Mouse (Mus musculus): ENCODE measurements around the gene Gm20662. TPM values are rescaled to one million over a fixed set of nuclear protein-coding genes. Genes with fewer than 3 reads are reported as not detected.

Gene Gm20662
- 0.93 and 1.1 TPM in 2 replicates for polyA plus RNA-seq (2012; rRNA removed)

DNA sequence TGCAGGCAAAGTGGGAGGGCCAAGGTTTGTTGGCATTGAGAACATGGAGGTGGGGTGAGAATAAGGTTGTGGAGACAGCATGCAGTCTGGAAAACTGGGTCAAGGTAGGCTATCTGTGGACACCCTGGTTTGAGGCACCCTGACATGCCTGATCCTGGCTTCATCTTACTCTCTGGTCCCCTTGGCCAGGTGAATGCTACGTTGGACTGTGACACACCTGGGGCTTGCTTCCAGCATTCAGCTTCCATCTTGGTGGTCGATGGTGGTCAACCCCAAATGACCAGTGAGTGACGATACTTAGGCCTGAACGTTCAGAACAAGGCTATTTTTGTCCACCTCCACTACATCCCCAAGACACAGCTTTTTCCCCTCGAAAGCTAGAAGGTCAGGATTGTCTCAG lies at the start of gene Gm20662:
TSS of gene Gm20662 (plus strand) at position 301 of the 400 bp plus-strand sequence.

DNA sequence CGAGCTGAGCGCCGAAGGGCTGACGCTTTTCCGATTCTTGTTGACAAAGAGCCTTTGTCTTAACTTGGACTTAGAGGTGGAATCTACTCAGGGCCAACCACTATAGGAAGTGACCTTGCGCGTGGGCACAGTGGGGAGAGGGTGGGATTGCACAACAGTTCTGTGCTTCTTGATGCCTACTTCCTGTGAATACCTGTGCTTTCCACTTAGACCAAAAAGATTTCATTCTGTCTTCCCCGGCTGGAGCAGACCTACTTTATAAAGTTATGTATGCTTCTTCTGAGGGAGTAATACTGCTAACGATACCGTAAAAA lies 46.3 kb upstream of the Gm20662 start, which contains the start of gene Traip:
TSS of gene Traip (plus strand) at position 215 of the 314 bp plus-strand sequence.

DNA sequence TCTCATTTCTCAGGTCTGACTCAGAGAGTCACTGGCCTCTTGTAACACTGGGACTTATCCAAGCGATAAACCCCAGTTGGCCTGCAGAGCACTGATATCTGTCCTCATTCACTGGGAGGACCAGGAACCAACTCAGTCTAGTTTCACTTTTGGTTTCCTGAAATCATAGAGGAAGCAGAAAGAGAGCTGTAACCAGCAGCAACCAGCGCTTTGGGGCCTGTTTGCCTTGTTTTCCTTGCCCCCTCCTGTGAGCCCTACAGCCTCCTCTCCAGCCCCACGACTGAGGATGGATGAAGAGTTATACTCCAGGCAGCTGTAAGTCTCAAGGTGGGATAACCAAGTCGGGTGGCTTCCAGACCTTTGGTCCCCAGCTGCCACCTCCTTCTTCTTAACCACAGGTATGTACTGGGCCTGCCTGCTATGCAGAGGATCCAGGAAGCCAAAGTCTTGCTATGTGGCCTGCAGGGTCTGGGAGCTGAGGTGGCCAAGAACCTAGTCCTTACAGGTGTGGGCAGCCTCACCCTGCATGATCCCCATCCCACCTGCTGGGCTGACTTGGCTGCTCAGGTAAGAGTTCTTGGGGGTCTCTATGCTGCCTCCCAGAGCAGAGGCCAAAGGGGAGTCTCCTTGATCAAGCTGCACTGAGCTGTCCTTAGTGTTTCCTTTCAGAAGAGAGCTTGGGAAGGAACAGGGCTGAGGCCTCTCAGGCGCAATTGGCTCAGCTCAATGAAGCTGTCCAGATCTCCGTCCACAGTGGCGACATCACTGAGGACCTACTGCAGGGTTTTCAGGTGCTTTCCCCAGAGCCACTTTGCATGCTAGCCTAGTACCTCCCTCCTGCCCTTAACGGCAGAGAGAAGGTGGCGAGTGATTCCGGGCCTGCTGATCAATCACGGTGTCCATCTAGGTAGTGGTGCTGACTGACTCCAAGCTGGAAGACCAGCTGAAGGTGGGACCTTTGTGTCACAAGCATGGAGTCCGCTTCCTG lies 20.5 kb upstream of the Gm20662 start, which contains the start of gene Uba7:
TSS of gene Uba7 (plus strand) at position 107 of the 988 bp plus-strand sequence.

DNA sequence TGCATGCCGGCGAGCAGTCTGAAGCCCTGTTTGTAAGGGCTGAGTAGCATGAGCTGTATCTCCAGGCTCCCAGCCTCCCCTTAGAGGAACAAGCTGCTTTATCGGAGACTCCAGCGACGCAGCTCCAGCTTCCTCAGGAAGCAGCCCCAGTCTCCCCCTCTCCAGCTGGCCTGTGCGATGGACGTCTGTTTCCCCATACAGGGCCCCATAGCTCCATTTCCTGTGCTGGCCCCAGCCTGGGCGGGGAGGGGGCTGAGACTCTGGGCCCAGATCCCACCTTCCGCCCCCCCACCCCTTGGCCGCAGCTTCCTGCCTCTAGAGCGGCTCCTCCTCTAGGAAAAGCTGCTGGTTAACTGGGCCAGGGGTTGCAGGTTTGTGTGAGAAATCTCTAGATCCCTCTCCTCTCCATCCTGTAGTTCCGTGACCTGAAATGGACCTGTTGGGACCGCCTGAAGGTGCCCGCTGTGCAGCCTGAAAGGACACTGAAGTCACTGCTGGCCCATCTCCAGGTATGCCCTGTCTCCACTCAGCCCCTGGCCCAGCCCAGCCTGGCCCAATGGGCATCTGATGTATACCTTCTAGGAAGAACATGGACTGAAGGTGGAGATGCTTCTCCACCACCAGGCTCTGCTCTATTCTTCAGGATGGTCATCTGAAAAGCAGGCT lies 13.3 kb upstream of the Gm20662 start, which contains the start of gene Gm20661:
TSS of gene Gm20661 (plus strand) at position 378 of the 666 bp plus-strand sequence.

DNA sequence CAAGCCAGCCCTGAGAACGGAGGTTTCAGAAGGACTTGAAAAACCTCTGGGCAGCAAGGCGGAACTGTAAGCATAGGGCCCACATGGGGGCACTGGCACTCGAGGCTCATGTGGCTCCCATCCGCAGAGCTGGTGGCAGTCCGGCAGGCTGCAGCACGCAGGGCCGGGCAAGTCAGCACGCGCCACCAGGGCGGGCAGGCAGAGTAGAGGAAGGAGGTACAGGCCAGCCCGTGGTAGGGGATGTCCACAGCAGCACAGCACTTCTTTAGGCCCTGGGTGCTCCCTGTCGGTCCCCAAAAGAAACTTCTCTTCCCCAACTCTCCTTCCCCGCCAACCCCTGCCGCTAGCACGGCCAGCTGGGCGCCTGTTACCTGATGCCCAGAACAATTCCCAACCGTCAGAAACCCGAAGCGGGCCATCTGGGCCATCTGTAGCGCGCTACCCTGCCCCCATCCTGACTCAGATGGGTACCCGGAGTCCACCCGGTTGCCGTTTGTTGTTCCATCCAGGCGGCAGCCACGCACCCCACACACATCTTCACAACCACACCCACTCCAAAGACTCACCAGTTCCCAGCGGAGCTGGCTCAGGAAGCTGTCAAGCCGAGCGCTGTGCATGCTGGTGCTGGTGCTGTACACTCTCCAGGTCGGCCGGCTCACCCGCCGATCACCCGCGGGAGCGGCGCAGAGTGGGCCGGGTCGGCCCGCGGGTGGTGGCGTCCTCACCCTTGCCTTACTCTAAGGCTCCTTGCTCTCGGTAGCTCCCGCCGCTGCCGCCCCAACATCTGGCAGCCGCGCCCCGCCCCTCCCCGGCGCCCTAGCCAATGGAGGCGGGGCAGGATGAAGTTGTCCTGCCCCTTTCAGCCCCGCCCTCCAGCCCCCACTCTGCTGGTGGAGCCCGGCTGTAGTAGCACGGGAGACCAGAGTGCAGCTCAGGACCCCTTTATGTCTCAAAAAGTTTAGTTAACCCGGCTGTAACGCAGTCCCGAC lies 10.7 kb upstream of the Gm20662 start, which contains the start of gene Inka1:
TSS of gene Inka1 (minus strand) at position 749 of the 989 bp plus-strand sequence.

DNA sequence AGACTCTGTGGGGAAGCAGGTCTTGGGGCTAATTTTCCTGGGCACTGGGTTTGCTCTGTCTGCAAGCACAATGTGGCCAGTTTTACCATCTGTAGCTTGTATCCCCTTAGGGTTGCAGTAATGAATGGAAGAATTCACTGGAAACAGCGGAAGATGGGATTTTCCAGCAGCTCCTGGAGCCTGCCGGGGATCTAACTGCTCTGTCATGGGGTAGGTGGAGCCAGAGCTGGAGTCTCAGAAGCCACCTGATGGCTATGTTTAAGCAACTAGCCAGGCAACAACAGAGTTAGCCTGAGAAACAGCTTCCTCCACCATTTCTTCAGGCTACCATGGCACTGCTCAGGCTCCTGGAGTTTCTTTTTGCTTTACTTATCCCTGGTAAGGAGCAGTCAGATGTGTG lies 4.0 kb upstream of the Gm20662 start, which contains the start of gene Cdhr4:
TSS of gene Cdhr4 (plus strand) at position 301 of the 400 bp plus-strand sequence.

DNA sequence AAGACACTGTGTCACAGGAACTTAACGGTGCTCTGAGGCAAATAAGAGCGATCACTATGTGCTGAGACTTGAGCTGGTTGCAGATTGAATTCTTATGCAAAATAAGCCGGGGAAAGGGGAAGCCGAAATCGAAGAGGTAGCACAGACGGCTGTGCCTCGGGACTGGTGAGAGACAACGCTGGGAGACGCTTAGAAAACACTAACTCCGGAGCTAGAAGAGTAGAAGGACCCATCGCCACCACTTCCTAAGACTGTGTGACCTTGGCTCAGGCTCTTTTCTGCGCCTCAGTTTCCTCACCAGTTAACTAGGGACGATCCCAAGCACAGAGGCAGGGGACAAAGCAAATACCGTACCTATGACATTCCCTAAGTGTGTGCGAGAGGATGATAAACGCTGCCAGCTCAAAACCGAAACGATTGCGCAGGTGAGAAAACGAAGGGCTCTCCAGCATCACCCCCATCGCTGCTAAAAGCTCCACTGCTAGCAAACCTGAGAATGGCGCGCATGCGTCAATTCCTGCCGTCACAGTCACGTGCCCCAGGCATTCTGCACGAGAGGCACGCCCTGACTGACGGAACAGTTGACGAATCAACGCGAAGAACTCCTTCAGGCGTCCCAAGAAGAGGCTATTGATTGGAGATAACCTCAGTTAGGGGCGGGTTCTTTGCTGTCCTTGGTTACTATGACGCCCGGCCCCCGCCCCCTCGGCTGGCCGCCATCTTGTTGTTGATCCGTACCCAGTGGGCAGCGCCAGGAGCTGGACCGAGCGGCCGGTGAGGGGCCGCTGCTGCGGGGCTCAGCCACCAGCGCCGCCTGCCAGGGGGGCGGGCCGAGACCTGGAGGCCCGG lies 6.0 kb downstream of the Gm20662 start, which contains the start of gene Ip6k1:
TSS of gene Ip6k1 (plus strand) at position 580 of the 849 bp plus-strand sequence.

DNA sequence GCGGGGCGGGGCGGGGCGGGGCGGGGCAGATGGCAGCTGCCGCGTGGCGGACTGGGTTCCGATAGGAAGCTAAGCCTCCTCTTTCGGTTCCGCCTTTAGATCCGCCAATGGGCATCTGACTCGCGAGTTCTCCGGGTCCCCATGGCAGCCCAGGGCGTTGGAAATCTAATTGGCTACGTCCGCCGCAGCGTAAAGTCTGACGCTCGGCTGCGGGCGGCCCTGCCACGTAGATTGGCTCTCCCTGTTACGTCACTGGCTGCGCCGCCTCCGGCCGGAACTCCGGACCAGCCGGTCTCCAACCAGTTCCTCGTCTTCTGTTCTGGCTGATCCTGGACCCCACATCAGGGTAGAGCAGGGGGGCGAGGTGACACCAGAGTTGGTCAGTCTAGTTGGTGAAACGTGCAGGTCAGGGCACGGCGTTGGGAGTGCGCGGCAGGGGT lies 52.9 kb downstream of the Gm20662 start, which contains the start of gene Gmppb:
TSS of gene Gmppb (plus strand) at position 227 of the 440 bp plus-strand sequence.

DNA sequence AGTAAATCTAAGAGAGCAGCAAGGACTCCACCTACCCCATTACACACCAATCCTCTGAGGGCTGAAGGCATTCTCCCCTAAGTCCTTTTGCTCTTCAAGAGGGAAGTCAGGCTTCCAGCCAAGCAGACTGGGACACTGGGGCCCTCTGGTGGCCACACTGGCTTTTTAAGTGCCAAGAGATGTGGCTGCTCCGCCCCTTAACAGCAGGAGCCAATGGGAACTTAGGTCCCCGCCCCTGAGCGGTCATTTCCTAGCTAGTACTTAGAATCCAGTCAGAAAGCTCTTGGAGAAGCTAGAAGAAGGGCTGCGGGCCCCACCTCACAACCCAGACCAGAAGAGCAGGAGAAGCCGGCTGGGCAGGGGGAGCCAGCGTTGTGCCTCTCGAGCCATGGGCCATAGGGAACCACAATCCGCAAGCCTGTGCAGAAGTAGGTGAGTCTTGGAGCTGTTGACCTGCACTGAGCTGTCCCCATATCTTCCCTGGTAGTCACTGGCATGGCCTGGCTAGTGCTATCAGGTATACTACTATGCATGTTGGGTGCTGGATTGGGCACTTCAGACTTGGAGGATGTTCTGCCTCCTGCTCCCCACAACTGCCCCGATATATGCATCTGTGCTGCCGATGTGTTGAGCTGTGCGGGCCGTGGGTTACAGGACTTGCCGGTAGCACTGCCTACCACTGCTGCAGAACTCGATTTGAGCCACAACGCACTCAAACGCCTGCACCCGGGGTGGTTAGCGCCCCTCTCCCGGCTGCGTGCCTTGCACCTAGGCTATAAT lies 56.9 kb downstream of the Gm20662 start, which contains the start of gene Amigo3:
TSS of gene Amigo3 (plus strand) at position 275 of the 780 bp plus-strand sequence.

DNA sequence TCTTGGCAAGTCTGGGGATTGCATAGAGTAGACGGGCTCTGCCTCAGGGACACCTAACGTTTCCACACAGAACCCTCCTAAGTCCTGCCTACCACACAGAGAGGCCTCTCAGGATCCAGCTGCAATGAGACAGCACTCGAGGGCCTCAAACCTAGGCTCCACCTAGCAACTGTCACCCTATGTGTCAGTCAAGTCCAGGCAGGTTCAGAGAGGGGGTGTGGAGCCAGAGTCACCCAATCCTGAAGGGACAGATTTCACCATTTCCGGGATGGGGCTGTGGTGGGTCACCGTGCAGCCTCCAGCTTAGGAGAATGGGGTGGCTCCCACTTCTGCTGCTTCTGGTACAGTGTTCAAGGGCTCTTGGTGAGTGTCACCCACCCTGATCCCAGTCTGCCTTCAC lies 84.0 kb downstream of the Gm20662 start, which contains the start of gene Mst1:
TSS of gene Mst1 (plus strand) at position 269 of the 400 bp plus-strand sequence.

DNA sequence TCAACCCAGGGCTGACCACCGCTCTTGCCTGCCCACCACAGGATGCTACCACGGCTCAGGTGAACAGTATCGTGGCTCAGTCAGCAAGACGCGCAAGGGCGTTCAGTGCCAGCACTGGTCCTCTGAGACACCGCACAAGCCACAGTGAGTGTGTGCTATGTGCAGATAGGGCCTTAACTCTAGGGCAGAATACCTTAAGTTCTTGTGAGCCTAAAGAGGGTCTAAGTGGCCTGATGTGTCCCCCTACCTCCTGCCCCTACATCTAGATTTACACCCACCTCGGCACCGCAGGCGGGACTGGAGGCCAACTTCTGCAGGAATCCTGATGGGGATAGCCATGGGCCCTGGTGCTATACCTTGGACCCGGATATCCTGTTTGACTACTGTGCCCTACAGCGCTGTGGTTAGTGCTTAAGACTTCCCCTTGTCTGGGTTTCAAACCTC lies 86.9 kb downstream of the Gm20662 start, which contains the start of gene Rnf123:
TSS of gene Rnf123 (minus strand) at position 359 of the 444 bp plus-strand sequence.

DNA sequence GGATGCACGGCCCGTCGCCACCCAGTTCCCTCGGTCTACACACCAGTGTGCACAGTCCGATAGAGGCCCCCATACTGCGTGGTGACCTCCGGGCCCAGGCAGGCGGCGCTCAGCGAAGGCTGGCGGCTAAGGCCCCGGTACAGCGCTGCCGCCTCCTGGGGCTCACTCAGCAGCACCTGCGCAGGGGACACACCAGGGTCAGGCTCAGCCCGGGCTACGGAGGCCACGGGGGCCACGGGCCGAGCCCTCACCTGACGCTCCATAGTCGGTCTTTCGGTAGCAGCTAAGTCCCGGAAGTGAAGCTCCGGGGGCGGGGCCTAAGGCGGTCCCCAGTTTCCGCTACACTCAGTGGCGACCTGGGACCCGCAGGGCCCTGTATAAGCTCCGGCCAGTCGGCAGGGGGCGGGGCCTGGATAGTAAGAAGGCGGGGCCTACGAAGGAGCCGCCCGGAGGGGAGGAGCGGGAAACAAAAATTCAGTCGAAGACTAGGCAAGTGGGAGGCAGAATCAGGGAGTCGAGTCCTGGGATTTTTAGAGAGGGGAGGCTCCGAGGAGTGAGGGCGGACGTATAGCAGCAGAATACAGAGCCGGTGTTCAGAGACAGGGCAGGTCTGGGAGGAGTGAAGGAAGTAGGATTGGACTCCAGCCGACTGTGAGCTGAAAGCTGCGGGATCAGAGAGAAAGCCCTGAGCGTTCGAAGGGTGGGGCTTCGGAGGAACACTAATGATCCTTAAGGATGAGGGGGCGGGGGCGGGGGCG lies 98.2 kb downstream of the Gm20662 start, which contains the start of gene Apeh:
TSS of gene Apeh (minus strand) at position 423 of the 758 bp plus-strand sequence.

Other genes with a start within 250 kb of the Gm20662 start
- gene Rbm5, start 225.4 kb upstream of the Gm20662 start, polyA plus RNA-seq (2012; rRNA removed), result 40.9 and 42.4 TPM in 2 replicates
- 9.4 and 10.8 TPM in 2 replicates for gene Rbm6, start 123.1 kb upstream of the Gm20662 start, polyA plus RNA-seq (2012; rRNA removed)
- gene Mon1a, start 108.2 kb upstream of the Gm20662 start, polyA plus RNA-seq (2012; rRNA removed), result 81.4 and 99.9 TPM in 2 replicates
- gene Mst1r, start 89.5 kb upstream of the Gm20662 start, polyA plus RNA-seq (2012; rRNA removed), result 114 and 117 TPM in 2 replicates
- gene Actl11, start 67.9 kb upstream of the Gm20662 start, polyA plus RNA-seq (2012; rRNA removed), result 0.02 TPM in 1 of 2 replicates, not detected in the other
- 0.03 TPM in 1 of 2 replicates, not detected in the other for gene Camkv, start 60.7 kb upstream of the Gm20662 start, polyA plus RNA-seq (2012; rRNA removed)
- gene Traip, start 46.2 kb upstream of the Gm20662 start, polyA plus RNA-seq (2012; rRNA removed), result 1.1 and 3.8 TPM in 2 replicates
- 53.4 and 66.2 TPM in 2 replicates for gene Uba7, start 20.8 kb upstream of the Gm20662 start, polyA plus RNA-seq (2012; rRNA removed)
- 0.10 TPM in 1 of 2 replicates, not detected in the other for gene Gm20661, start 13.3 kb upstream of the Gm20662 start, polyA plus RNA-seq (2012; rRNA removed)
- 4.4 and 6.8 TPM in 2 replicates for gene Inka1, start 10.5 kb upstream of the Gm20662 start, polyA plus RNA-seq (2012; rRNA removed)
- gene Cdhr4, start 3.9 kb upstream of the Gm20662 start, polyA plus RNA-seq (2012; rRNA removed), result 0.35 and 1.2 TPM in 2 replicates
- 112 and 139 TPM in 2 replicates for gene Ip6k1, start 6.2 kb downstream of the Gm20662 start, polyA plus RNA-seq (2012; rRNA removed)
- 37.4 and 38.5 TPM in 2 replicates for gene Gmppb, start 52.9 kb downstream of the Gm20662 start, polyA plus RNA-seq (2012; rRNA removed)
- 13.0 and 13.5 TPM in 2 replicates for gene Amigo3, start 56.8 kb downstream of the Gm20662 start, polyA plus RNA-seq (2012; rRNA removed)
- gene Mst1, start 84.1 kb downstream of the Gm20662 start, polyA plus RNA-seq (2012; rRNA removed), result 0.31 and 0.59 TPM in 2 replicates
- gene Rnf123, start 87.0 kb downstream of the Gm20662 start, polyA plus RNA-seq (2012; rRNA removed), result 79.7 and 82.5 TPM in 2 replicates
- gene Apeh, start 98.3 kb downstream of the Gm20662 start, polyA plus RNA-seq (2012; rRNA removed), result 125 and 159 TPM in 2 replicates
- gene Bsn, start 194.0 kb downstream of the Gm20662 start, polyA plus RNA-seq (2012; rRNA removed), result 3.3 and 3.5 TPM in 2 replicates